Mouse (Mus musculus): Measurements from ENCODE around the gene Rbm47. TPM values are rescaled to one million over a fixed set of nuclear protein-coding genes. Genes with fewer than 3 reads are reported as not detected.
A peak's percentile ranks its signal among the peaks of the same experiment; 100 is the strongest.

The Rbm47 gene
- polyA plus RNA-seq, 1 experiment from 2014 or later, result 28.5 TPM

- Histone ChIP-seq H3K4me3 (no peak overlapping the region), H3K27me3 (no peaks in the 10 kb centered on the region), H3K4me1 (peaks cover 26% of the 10 kb centered on the region), H3K27ac (no peak overlapping the region), H3K9ac (no peak overlapping the region), H3K9me3 (no peaks in the 10 kb centered on the region), H3K4me2 (no peak overlapping the region), H3K36me3 (no peaks in the 10 kb centered on the region)
- ATAC-seq (ENCODE audit: borderline replicate concordance, extremely low read depth, low FRiP score, low TSS enrichment), result no peak
- 80% methylated on average over 8 of the region's 8 CpGs for WGBS
These were observed 101.2 kb downstream of the Rbm47 start for GRCm38 (mm10) chr5:66071722-66072121.

- WGBS, result 36% methylated on average over 2 of the region's 2 CpGs
These were observed 102.6 kb downstream of the Rbm47 start for GRCm38 (mm10) chr5:66070350-66070749.

GRCm38 (mm10) chr5:66069470-66070144, 103.3 kb downstream of the Rbm47 start:
- Histone ChIP-seq H3K27ac (peak overlapping the region; percentile 63), H3K4me2 (peak overlapping the region; percentile 82), H3K4me3 (peak overlapping the region; percentile 48), H3K9me3 (no peaks in the 10 kb centered on the region), H3K9ac (peak overlapping the region; percentile 43), H3K4me1 (peaks cover 14% of the 10 kb centered on the region), H3K27me3 (no peaks in the 10 kb centered on the region), H3K36me3 (no peaks in the 10 kb centered on the region)
- peak; percentile 84; the same call in 1 of the 2 replicates for ATAC-seq (ENCODE audit: borderline replicate concordance, extremely low read depth, low FRiP score, low TSS enrichment)
- WGBS, result 6% methylated on average over 27 of the region's 27 CpGs

More at GRCm38 (mm10) chr5:66070350-66070749, 102.6 kb downstream of the Rbm47 start:
- Histone ChIP-seq H3K27me3 (no peaks in the 10 kb centered on the region), H3K4me1 (peaks cover 21% of the 10 kb centered on the region), H3K4me3 (peak overlapping the region; percentile 48; the same call in 1 of the 2 replicates), H3K4me2 (peak overlapping the region; percentile 82), H3K9me3 (no peaks in the 10 kb centered on the region), H3K27ac (peak overlapping the region; percentile 63), H3K36me3 (no peaks in the 10 kb centered on the region), H3K9ac (no peak overlapping the region)
- no peak; the same call in 1 of the 2 replicates for ATAC-seq (ENCODE audit: borderline replicate concordance, extremely low read depth, low FRiP score, low TSS enrichment)

GRCm38 (mm10) chr5:66069133-66069469, 103.8 kb downstream of the Rbm47 start:
- 42% methylated on average over 7 of the region's 7 CpGs for WGBS
- H3K4me1 ChIP-seq, result peaks cover 14% of the 10 kb centered on the region
- peak overlapping the region; percentile 82 for H3K4me2 ChIP-seq
- no peaks in the 10 kb centered on the region for H3K9me3 ChIP-seq
- peak overlapping the region; percentile 48 for H3K4me3 ChIP-seq
- no peak for ATAC-seq (ENCODE audit: borderline replicate concordance, extremely low read depth, low FRiP score, low TSS enrichment)
- no peak overlapping the region for H3K27ac ChIP-seq
- H3K9ac ChIP-seq, result no peak overlapping the region
- H3K36me3 ChIP-seq, result no peaks in the 10 kb centered on the region
- H3K27me3 ChIP-seq, result no peaks in the 10 kb centered on the region

- no peak for ATAC-seq (ENCODE audit: borderline replicate concordance, extremely low read depth, low FRiP score, low TSS enrichment)
- Histone ChIP-seq H3K4me2 (no peak overlapping the region), H3K36me3 (no peaks in the 10 kb centered on the region), H3K9ac (no peak overlapping the region), H3K27me3 (no peaks in the 10 kb centered on the region), H3K4me3 (no peak overlapping the region), H3K27ac (no peak overlapping the region), H3K4me1 (peaks cover 14% of the 10 kb centered on the region), H3K9me3 (no peaks in the 10 kb centered on the region)
- 75% methylated on average over 12 of the region's 12 CpGs for WGBS
These were observed 104.6 kb downstream of the Rbm47 start for GRCm38 (mm10) chr5:66068068-66068920.

GRCm38 (mm10) chr5:66067219-66067618, 105.7 kb downstream of the Rbm47 start:
- Histone ChIP-seq H3K4me1 (peaks cover 14% of the 10 kb centered on the region), H3K4me2 (no peak overlapping the region), H3K4me3 (no peak overlapping the region), H3K27ac (no peak overlapping the region), H3K9me3 (no peaks in the 10 kb centered on the region), H3K36me3 (no peaks in the 10 kb centered on the region), H3K9ac (no peak overlapping the region), H3K27me3 (no peaks in the 10 kb centered on the region)
- no peak for ATAC-seq (ENCODE audit: borderline replicate concordance, extremely low read depth, low FRiP score, low TSS enrichment)
- WGBS, result 65% methylated on average over 7 of the region's 7 CpGs

- no peaks in the 10 kb centered on the region for H3K27me3 ChIP-seq
- H3K9ac ChIP-seq, result no peak overlapping the region
- H3K36me3 ChIP-seq, result no peaks in the 10 kb centered on the region
- H3K4me3 ChIP-seq, result no peak overlapping the region
- no peaks in the 10 kb centered on the region for H3K9me3 ChIP-seq
- ATAC-seq (ENCODE audit: borderline replicate concordance, extremely low read depth, low FRiP score, low TSS enrichment), result no peak
- H3K4me2 ChIP-seq, result no peak overlapping the region
- H3K4me1 ChIP-seq, result no peaks in the 10 kb centered on the region
- WGBS, result 54% methylated on average over 3 of the region's 3 CpGs
- no peak overlapping the region for H3K27ac ChIP-seq
These were observed 110.0 kb downstream of the Rbm47 start for GRCm38 (mm10) chr5:66062930-66063220.

- H3K27me3 ChIP-seq, result no peaks in the 10 kb centered on the region
- no peaks in the 10 kb centered on the region for H3K9me3 ChIP-seq
- no peak overlapping the region for H3K9ac ChIP-seq
- no peak overlapping the region for H3K4me2 ChIP-seq
- WGBS, result 63% methylated on average over 19 of the region's 19 CpGs
- no peak for ATAC-seq (ENCODE audit: borderline replicate concordance, extremely low read depth, low FRiP score, low TSS enrichment)
- no peak overlapping the region for H3K4me3 ChIP-seq
- no peak overlapping the region for H3K27ac ChIP-seq
- H3K4me1 ChIP-seq, result no peaks in the 10 kb centered on the region
- H3K36me3 ChIP-seq, result no peaks in the 10 kb centered on the region
These were observed 110.6 kb downstream of the Rbm47 start for GRCm38 (mm10) chr5:66062046-66062929.

- Histone ChIP-seq H3K27ac (no peak overlapping the region), H3K4me2 (no peak overlapping the region), H3K9me3 (no peaks in the 10 kb centered on the region), H3K27me3 (no peaks in the 10 kb centered on the region), H3K4me1 (no peaks in the 10 kb centered on the region), H3K9ac (no peak overlapping the region), H3K36me3 (no peaks in the 10 kb centered on the region), H3K4me3 (no peak overlapping the region)
- ATAC-seq (ENCODE audit: borderline replicate concordance, extremely low read depth, low FRiP score, low TSS enrichment), result no peak
- WGBS, result 80% methylated on average over 4 of the region's 4 CpGs
These were observed 111.3 kb downstream of the Rbm47 start for GRCm38 (mm10) chr5:66061667-66062045.

- ATAC-seq (ENCODE audit: borderline replicate concordance, extremely low read depth, low FRiP score, low TSS enrichment), result no peak
- no peak overlapping the region for H3K4me2 ChIP-seq
- H3K27ac ChIP-seq, result no peak overlapping the region
- no peak overlapping the region for H3K9ac ChIP-seq
- WGBS, result 74% methylated on average over 5 of the region's 5 CpGs
- no peaks in the 10 kb centered on the region for H3K27me3 ChIP-seq
- H3K36me3 ChIP-seq, result no peaks in the 10 kb centered on the region
- H3K9me3 ChIP-seq, result no peaks in the 10 kb centered on the region
- no peaks in the 10 kb centered on the region for H3K4me1 ChIP-seq
- no peak overlapping the region for H3K4me3 ChIP-seq
These were observed 114.1 kb downstream of the Rbm47 start for GRCm38 (mm10) chr5:66058844-66059243.

- no peaks in the 10 kb centered on the region for H3K4me1 ChIP-seq
- no peaks in the 10 kb centered on the region for H3K36me3 ChIP-seq
- ATAC-seq (ENCODE audit: borderline replicate concordance, extremely low read depth, low FRiP score, low TSS enrichment), result no peak
- no peaks in the 10 kb centered on the region for H3K9me3 ChIP-seq
- no peak overlapping the region for H3K4me2 ChIP-seq
- no peaks in the 10 kb centered on the region for H3K27me3 ChIP-seq
- no peak overlapping the region for H3K9ac ChIP-seq
- no peak overlapping the region for H3K27ac ChIP-seq
- H3K4me3 ChIP-seq, result no peak overlapping the region
- WGBS, result 76% methylated on average over 4 of the region's 4 CpGs
These were observed 116.2 kb downstream of the Rbm47 start for GRCm38 (mm10) chr5:66056680-66057079.
